In the genomic region with DNA sequence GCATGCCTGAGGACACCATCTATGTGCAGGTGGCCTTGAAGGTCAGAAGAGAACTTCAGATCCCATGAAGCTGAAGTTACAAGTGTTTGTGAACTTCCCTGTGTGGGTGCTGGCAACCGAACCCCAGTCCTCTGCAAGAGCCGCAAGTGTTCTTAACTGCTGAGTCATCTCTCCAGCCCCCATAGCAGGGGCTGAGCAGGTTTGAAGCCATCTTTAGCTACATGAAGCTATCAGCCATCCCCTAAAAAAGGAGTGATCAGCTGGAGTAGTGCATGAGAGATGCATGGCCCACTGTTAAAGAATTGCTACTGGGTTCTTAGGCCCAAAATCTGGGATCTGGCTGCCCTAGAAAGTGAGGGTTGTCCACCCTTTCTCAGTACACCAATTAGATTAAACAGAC, we compare ENCODE assay signal across 17 mouse cellular contexts. TPM values are rescaled to one million over a fixed set of nuclear protein-coding genes. Genes with fewer than 3 reads are reported as not detected.
DNase-seq lines count a peak whose midpoint lies in the region; ATAC-seq and TF ChIP-seq lines count a peak whose summit lies in the region.
"Had no signal": no experiment of that assay in that cellular context is flagged by ENCODE, and none has a peak within 500 bp of the region (broad histone marks: within the 10 kb centered on the region; RNA-seq: fewer than 3 reads in every experiment).

No protein-coding gene starts in this region.

- no peak overlapping the region for H3K9ac ChIP-seq in lung, embryonic 16.5 days (ENCODE audit: low read length)
- no peak overlapping the region for H3K9ac ChIP-seq in stomach, embryonic 15.5 days
- H3K9ac ChIP-seq: hindbrain, embryonic 12.5 days; liver, embryonic 13.5 days; midbrain, embryonic 13.5 days had no signal

- peak overlapping the region; percentile 61 for H3K4me3 ChIP-seq in gastrocnemius, adult 2 months
- H3K4me3 ChIP-seq in kidney, adult 2 months (ENCODE audit: insufficient read depth, low read depth, low read length) = no peak overlapping the region
- H3K4me3 ChIP-seq in lung, embryonic 16.5 days (ENCODE audit: low read length) = no peak overlapping the region
- no peak overlapping the region for H3K4me3 ChIP-seq in stomach, embryonic 15.5 days (replicated peaks)
- H3K4me3 ChIP-seq: erythroblast, embryonic 14.5 days; hindbrain, embryonic 12.5 days; liver, embryonic 13.5 days; midbrain, embryonic 13.5 days had no signal

- no peak for TF ChIP-seq CTCF in gastrocnemius, adult 2 months (IDR thresholded peaks at IDR 0.05)
- no peak for TF ChIP-seq CTCF in kidney, adult 2 months (conservative IDR thresholded peaks at IDR 0.05; ENCODE audit: insufficient read depth, insufficient read length, low read depth, low read length)

- peaks cover 66% of the 10 kb centered on the region for H3K4me1 ChIP-seq in kidney, adult 2 months (ENCODE audit: control insufficient read depth, insufficient read depth, low read length)
- peaks cover 45% of the 10 kb centered on the region for H3K4me1 ChIP-seq in lung, embryonic 16.5 days (replicated peaks; ENCODE audit: control insufficient read depth, insufficient read depth, low read length)
- H3K4me1 ChIP-seq in stomach, embryonic 15.5 days = peaks cover 44% of the 10 kb centered on the region

- no peak overlapping the region for H3K4me2 ChIP-seq in lung, embryonic 16.5 days (ENCODE audit: low read depth, low read length)
- no peak overlapping the region for H3K4me2 ChIP-seq in stomach, embryonic 15.5 days
- H3K4me2 ChIP-seq: hindbrain, embryonic 12.5 days; liver, embryonic 13.5 days; midbrain, embryonic 13.5 days had no signal

- H3K27me3 ChIP-seq in kidney, adult 2 months (replicated peaks; ENCODE audit: control insufficient read depth, insufficient read depth, low read length) = no peaks in the 10 kb centered on the region
- H3K27me3 ChIP-seq in lung, embryonic 16.5 days (ENCODE audit: control insufficient read depth, insufficient read depth, low read depth, low read length) = no peaks in the 10 kb centered on the region
- no peaks in the 10 kb centered on the region for H3K27me3 ChIP-seq in stomach, embryonic 15.5 days (replicated peaks)

- peak overlapping the region; percentile 88 for H3K27ac ChIP-seq in gastrocnemius, adult 2 months
- H3K27ac ChIP-seq in kidney, adult 2 months (ENCODE audit: insufficient read depth, low read depth, low read length) = peak overlapping the region; percentile 1; the same call in 1 of the 2 replicates
- peak overlapping the region; percentile 32 for H3K27ac ChIP-seq in lung, embryonic 16.5 days (ENCODE audit: low read length)
- H3K27ac ChIP-seq in stomach, embryonic 15.5 days = peak overlapping the region; percentile 62; the same call in 1 of the 2 replicates
- H3K27ac ChIP-seq: hindbrain, embryonic 12.5 days; liver, embryonic 13.5 days; midbrain, embryonic 13.5 days had no signal

- WGBS in kidney, adult 2 months = 72% methylated on average over 2 of the region's 2 CpGs
- 96% methylated on average over 2 of the region's 2 CpGs for WGBS in lung, embryonic 16.5 days
- WGBS in stomach, embryonic 15.5 days = 91% methylated on average over 2 of the region's 2 CpGs

- no peak for ATAC-seq in lung, embryonic 16.5 days (ENCODE audit: low read depth)
- no peak for ATAC-seq in stomach, embryonic 15.5 days (ENCODE audit: insufficient read depth, low FRiP score, low read depth)
- ATAC-seq: forebrain, embryonic 14.5 days; midbrain, embryonic 13.5 days had no signal

- TF ChIP-seq POLR2A in kidney, adult 2 months (IDR thresholded peaks at IDR 0.05; ENCODE audit: low read depth, low read length) = no peak

- intact Hi-C loops in gastrocnemius, adult 2 months (cut with DNase I) = no loop called here

- H3K9me3 ChIP-seq in lung, embryonic 16.5 days (ENCODE audit: control insufficient read depth, low read length) = 0 out of 2 replicates have a peak, but pooled peaks cover 3% of the 10 kb centered on the region
- no peaks in the 10 kb centered on the region for H3K9me3 ChIP-seq in stomach, embryonic 15.5 days
- H3K9me3 ChIP-seq: hindbrain, embryonic 12.5 days; liver, embryonic 13.5 days; midbrain, embryonic 13.5 days had no signal

- no peak for DNase-seq in gastrocnemius, adult 2 months
- no peak for DNase-seq in gastrocnemius, postnatal 4 days (ENCODE audit: low spot score in 2 of 2)
- DNase-seq in kidney, adult 2 months = no peak
- no peak for DNase-seq in kidney, postnatal 10 days
- no peak for DNase-seq in lung, postnatal 4 days
- no peak for DNase-seq in thymus, postnatal 25 days
- DNase-seq: cerebellum, adult 11 months; left cerebral cortex, postnatal 4 days; liver, embryonic 13.5 days; right cerebral cortex, postnatal 14 days; thymus, adult 2 months had no signal

- peaks cover 1% of the 10 kb centered on the region; the same call in 1 of the 2 replicates for H3K36me3 ChIP-seq in kidney, adult 2 months (ENCODE audit: control insufficient read depth, insufficient read depth, low read length)
- peaks cover 5% of the 10 kb centered on the region; the same call in 1 of the 2 replicates for H3K36me3 ChIP-seq in lung, embryonic 16.5 days (ENCODE audit: control insufficient read depth, insufficient read depth, low read length)
- H3K36me3 ChIP-seq in stomach, embryonic 15.5 days = peaks cover 6% of the 10 kb centered on the region; the same call in 1 of the 2 replicates
- H3K36me3 ChIP-seq: hindbrain, embryonic 12.5 days; midbrain, embryonic 13.5 days had no signal

RNA-seq across cellular contexts. Expression of gene Dhrs3, which starts 6.1 kb away (rescaled TPM):
- total RNA-seq in gastrocnemius, adult 2 months (2021) = 10 to 100 TPM; 59.5 to 63.7 TPM
- total RNA-seq in gastrocnemius, postnatal 4 days (2021) = 10 to 100 TPM; 49.2 to 51.4 TPM
- polyA plus RNA-seq in kidney, adult 2 months (2012; rRNA removed) = 322 and 340 TPM in 2 replicates
- 67.6 and 77.3 TPM in 2 replicates for polyA plus RNA-seq in lung, embryonic 16.5 days (2015; fragmentation: Nextera tagmentation; extraction: Ambion mirVana)
- polyA plus RNA-seq in stomach, embryonic 15.5 days (2015; fragmentation: Nextera tagmentation; extraction: Ambion mirVana) = 112 and 117 TPM in 2 replicates

Comparison
In these comparisons a context has a peak if more than half of its experiments do, and no peak if none do; other contexts are left out.
1. H3K27ac ChIP-seq: peak in every context shown above with its lines; median percentile 88 in gastrocnemius, adult 2 months; 62 in stomach, embryonic 15.5 days; 32 in lung, embryonic 16.5 days; 1 in kidney, adult 2 months.